Mouse (Mus musculus) CD8-positive naive resting alpha-beta T cell, adult 57 days (primary cell): ENCODE results near the gene Pi4ka. TPM values are rescaled to one million over a fixed set of nuclear protein-coding genes. Genes with fewer than 3 reads are reported as not detected.

Source experiments
- total RNA-seq: library from RNA; stranded (reverse); gene quantifications from one replicate; pipeline ENCODE4 v1.2.4, GENCODE M21; 2023

Gene Pi4ka
- total RNA-seq = 107 TPM

DNA sequence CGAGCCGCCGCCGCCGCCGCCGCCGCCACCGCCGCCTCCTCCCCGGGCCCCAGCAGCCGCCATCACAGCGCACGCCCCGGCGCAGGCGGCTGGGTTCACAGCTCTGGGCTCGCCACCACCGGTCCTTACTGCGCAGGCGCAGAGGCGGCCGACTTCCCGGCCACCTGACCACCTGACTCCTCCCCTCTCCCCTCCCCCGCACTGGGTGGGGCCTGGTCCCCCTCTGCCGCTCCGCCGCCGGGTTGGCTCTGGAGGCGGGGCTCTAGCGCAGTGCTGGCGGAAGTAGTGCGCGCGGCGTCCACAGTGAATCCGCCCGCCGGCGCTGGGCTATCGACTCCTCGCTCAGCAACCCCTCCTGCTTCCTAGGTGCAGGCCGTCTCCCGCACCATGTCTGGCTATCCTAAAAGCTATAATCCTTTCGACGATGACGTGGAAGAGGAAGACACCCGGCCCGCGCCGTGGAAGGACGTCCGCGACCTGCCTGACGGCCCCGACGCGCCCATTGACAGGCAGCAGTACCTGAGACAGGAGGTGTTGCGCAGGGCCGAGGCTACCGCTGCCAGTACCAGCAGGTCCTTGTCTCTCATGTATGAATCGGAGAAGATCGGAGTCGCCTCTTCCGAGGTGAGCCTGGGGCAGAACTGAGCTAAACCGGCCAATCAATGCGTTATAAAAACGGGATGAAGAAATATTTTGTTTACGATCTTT lies at the start of gene Pi4ka, which contains the start of gene Snap29:
Gene Pi4ka (minus strand): TSS at position 579 of the 708 bp plus-strand sequence.
Gene Snap29 (plus strand): TSS at position 251 of the 708 bp plus-strand sequence.

DNA sequence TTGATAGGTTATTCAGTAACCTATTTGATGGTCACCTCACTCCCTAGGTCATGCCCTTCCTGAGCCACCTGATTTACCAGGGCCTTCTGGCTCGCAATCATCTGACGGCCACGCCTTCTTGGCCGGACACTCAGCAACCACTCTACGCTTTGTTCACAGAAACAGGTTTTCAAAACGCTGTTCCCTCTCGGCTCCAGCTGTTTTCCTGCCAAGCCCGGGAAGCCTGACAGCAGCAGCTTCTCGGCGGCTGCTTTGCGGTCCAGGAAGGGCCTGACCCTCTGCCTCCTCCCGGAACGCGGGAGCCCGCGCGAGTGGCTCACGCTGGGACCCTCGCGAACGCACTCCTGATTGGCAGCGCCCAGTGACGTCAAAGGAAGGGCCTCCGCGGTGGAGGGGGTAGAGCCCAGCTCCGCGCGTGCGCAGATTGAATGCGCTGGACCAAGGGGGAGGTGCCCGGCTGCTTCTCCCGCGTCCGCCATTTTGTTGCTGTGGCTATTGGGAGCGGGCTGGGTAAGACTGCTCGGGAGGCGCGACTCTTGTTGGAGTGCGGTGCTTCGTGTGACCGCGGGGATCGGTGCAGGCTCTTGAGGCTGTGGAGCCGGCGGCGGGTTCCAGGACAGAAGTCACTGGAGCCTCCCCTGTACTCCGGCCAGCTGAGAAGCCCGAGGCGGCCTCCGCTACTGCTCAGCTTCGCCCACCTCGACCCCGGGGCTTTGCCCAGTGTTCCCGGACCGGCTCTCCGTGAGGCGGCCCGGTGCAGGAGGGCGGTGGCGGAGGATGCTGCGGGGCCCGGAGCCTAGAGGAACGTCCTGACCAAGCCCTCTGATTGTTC lies 45.6 kb upstream of the Pi4ka start, which contains the start of gene Crkl:
Gene Crkl (plus strand): TSS at position 447 of the 832 bp plus-strand sequence.

GRCm38 (mm10) chr16:17331116-17331515 lies 75.0 kb downstream of the Pi4ka start, which contains the start of gene Serpind1:
Serpind1 (plus strand) TSS chr16:17331371.

GRCm38 (mm10) chr16:17275721-17276120 lies 130.4 kb downstream of the Pi4ka start, which contains the start of gene Tmem191c:
Tmem191c (plus strand) TSS chr16:17276077.

GRCm38 (mm10) chr16:17232794-17233701 lies 173.1 kb downstream of the Pi4ka start, which contains the start of gene Hic2:
Hic2 (plus strand) TSS chr16:17233572.

Other genes starting within 250 kb of the Pi4ka start
- gene Ube2l3, start 203.7 kb downstream of the Pi4ka start, total RNA-seq = 95.6 TPM
- 0.37 TPM for gene Rimbp3, start 197.7 kb downstream of the Pi4ka start, total RNA-seq
- gene Hic2, start 172.7 kb downstream of the Pi4ka start, total RNA-seq = 5.5 TPM
- gene Tmem191c, start 130.2 kb downstream of the Pi4ka start, total RNA-seq = 26.1 TPM
- gene Serpind1, start 74.9 kb downstream of the Pi4ka start, total RNA-seq = not detected
- 20.9 TPM for gene Snap29, start 328 bp downstream of the Pi4ka start, total RNA-seq
- 50.7 TPM for gene Crkl, start 45.7 kb upstream of the Pi4ka start, total RNA-seq
- not detected for gene Aifm3, start 83.3 kb upstream of the Pi4ka start, total RNA-seq
- 73.7 TPM for gene Lztr1, start 102.4 kb upstream of the Pi4ka start, total RNA-seq
- 39.9 TPM for gene Thap7, start 124.8 kb upstream of the Pi4ka start, total RNA-seq
- not detected for gene Lrrc74b, start 154.9 kb upstream of the Pi4ka start, total RNA-seq
- gene P2rx6, start 155.6 kb upstream of the Pi4ka start, total RNA-seq = not detected
- gene Slc7a4, start 176.9 kb upstream of the Pi4ka start, total RNA-seq = 0.34 TPM
- gene Smpd4, start 213.0 kb upstream of the Pi4ka start, total RNA-seq = 44.3 TPM
- gene Ccdc74a, start 240.2 kb upstream of the Pi4ka start, total RNA-seq = 0.89 TPM